Mouse (Mus musculus) urinary bladder, postnatal 14 days (tissue): ENCODE results near the gene Zc3h18.

ENCODE experiments used
- DNase-seq: peaks from one replicate; pipeline ENCODE4 v3.0.0; 2021; ENCODE audit warnings: low spot score

Zc3h18 gene

DNA sequence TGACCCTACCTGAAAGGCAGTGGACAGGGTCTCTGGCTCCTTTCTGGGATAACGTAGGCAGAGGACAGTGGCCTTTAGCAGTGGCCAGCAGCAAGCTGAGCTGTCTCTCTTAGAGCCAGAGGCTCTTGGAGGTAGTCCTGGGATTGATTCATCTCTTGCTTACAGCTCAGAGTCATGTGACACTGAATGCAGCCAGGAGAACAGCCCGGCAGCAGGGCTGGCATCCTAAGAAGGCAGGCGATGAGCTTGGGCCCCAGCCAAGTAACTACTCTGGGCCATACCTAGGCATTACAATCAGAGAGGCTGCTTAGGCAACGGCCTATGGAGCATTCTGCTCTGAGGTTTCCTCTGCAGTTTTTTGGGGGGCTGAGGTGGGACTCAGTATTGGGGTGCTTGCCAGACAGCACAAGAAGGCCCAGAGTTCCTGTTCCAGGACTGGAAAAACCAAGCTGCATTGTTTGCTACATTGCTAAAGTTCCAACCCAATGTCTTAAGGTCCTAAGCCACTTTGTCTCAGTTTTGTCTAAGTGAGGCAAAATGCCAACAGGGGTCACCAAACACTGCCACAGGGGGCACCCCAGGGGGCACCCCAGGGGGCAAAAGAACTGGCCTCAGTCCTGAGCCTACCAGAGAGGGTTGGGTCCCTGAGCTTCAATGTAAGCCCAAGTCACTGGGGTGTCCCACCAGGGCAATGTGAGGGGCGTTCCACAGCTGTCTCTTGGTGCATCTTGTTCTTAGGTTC is 28.4 kb upstream of the Zc3h18 start:
- DNase-seq, result peak; percentile 56

DNA sequence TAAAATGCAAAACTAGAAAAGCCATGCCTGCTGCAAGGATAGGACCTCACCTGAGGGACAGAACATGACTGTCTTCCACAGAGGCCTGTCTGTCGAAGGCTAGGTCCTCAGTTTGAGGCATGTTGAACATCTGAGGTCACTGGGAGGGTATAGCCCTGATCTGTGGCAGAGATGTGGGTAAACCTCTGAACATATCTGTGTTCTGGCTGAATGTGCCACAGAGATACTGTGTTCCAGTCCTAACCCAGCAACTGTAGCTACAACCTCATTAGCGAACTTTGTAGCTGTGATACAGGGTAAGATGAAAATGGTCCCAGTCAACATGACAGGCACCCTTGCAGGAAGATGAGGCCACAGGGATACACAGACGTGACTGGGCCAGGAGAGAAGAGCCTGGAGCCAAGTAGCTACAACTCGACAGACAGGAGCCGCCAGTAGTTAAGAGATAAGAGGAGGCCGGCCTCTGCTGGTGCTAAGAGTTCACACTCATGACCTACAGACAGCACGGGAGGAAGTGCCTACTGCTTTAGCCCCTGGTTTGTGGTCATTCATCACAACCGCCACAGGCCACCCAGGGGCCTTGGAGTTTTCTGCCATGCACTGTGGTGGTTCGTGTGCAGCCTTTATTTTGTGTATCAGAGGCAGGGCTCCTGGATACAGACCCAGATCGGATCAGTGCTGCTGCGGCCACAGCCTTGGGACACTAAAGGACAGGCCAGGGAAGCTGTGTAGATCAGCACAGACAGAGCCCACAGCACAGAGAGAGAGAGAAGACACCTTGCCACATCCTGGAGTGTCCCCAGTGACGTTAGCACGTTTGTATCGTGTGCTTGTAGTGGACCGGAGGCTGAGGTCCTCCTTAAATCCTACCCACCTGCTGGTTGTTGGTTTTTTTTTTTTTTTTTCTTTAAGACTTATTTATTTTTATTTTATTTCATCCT is 26.8 kb upstream of the Zc3h18 start:
- no peak for DNase-seq

DNA sequence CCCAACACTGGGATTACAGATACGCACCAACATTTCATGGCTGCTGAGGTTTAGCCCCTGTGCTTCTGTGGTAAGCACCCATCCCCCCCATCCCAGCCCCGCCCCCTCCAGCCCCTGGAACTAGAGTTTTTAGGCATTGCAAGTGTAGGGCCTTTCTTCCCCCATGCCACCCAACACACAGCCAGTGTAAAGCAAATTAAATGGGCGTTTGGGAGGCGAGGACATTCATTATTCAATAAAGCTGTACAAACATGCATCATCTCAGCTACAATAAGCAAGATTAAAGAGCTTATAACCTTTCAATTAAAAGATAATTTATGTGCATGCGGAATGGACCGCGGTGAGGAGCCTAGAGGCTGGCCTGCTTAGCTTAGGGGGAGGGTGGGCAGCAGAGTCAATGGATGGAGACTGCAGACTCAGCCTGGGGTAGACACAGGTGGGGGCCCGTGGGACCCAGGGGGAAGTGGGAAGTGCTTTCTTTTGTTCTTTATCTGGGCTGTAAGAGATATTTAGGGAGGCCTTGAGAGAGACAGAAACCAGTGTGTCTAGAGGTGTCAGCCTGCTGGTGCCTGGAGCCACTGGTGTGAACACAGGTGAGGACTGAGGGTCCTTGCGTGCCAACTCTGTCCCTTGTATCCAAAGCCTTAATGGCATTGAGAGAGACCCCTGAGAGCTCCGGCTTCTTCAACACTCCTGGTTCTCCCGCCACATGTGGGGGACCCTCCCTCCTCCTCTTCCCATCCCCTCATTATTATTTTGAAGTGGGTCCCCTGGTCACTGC is 25.9 kb upstream of the Zc3h18 start:
- DNase-seq, result no peak

DNA sequence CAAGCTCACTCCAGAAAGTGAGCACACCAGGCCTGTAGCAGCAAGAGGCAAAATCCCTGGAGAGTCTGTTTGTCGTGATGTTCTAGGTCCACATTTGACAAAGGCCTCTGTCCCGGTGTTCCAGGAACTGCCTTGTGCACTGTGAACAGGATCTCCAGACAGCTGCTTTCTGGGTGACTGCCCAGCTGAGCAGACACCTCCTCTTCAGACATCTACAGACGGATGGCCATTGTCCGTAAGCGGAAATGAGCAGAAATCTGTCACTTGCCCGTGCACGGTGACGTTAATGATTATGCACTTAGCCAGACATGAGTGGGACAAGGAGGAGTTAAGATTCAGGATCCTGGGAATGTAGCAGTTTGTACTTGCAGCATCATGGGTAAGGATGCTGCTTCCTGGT is 22.3 kb upstream of the Zc3h18 start:
- no peak for DNase-seq

DNA sequence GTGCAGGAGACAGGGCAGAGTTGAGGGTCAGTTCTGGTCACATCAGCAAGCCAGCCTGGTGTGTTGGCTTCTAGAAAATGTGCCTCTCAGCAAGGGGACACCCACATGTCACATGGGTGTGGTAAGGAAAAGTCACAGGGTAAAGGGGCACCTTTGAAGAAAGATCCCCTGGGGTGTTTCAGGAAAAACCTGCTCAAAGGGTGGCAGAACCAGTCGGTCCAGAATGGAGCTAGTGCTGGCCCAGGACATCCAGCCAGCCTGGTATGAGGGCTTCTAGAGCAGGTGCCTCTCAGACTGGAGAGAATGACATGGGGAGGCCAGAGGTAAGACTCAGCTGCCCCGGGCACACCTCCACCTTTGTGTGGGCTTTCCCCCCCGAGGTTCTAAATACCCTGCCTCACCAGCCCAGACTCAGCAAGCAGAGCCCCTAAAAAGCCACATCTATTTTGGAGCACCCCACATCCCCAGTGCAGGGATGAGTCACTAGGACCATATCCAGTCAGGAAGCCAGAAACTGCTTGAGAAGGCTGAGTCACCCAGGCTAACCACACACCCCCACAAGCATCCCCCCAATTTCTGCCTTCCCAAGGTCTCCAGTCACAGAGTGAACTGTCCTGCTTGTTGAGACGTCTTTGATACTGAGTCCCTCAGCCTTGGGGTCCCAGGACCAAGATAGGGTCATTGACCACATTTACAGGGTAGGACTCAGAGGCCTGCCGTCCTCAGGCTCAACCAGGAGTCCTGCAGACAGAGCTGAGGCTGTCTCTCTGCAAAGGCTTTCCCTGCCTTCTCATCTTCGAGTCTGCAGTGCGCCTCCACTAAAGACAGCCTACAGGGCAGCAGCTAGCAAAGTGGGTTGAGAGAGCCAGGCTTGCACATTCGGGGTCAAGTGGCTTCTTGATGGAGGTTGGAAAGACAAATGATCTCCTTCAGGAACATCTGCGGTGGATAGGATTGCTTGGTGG is 20.5 kb upstream of the Zc3h18 start:
- peak; percentile 85 for DNase-seq

DNA sequence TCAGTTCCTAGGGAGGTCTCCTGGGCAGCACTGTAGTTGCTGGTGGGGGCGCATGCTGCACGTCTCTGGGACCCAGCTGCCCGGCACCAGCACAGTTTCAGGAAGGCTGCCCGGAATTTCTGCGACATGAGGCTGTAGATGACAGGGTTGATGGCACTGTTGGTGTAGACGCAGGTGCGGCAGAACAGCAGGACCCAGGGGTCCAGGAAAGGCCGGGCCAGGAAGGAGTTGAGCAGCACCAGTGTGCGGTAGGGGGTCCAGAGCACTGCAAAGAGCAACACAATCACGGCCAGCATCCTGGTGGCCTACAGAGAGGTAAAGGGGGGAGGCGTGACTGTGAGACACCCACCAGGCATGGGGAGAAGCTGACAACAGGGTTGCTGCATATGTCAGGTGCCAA is 19.2 kb upstream of the Zc3h18 start:
- no peak for DNase-seq

DNA sequence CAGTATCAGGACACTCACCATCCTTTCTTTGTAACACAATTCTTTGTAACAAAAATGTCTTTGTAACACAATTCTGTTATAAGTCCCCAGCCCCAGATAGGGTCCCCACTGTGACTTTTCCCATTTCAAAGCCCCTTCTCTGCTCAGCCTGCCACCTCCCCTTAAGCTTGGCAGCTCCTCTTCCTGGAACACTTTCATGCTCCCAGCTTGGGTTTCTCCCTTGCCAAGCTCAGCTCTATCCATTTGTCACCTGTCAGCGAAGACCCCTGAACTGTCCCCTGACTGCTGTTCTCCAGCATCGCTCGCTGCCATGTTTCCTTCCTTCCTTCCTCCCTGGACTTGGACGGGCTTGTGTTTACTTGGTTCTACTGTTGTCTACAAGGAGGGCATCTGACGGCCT is 18.8 kb upstream of the Zc3h18 start:
- DNase-seq, result no peak

DNA sequence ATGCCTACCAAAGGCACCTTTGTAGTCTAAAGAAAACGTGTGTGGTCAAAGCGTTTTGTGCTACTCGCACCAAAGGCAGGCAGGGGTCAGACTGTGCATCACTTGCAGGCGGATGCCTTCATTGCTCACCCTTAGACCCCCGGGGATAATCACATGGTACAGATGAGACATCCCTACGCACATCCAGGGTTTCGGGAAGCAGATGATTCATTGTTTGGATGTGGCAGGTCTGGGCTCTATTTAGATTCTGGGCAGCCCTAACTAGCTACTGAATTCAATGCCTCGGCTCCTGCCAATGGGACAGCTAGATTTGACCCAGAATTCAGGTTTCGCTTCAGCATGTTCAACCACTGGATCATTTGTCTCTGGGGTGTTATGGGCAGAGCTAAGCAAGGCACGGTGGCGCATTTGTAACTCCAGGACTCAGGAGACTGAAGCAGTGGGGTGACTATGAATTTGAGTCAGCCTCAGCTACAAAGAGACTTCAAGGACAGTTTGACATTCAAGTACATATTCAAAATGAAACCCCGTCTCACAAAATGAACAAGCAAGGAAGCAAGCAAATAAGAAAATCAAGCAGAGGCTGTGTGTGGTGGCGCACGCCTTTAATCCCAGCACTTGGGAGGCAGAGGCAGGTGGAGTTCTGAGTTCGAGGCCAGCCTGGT is 17.2 kb upstream of the Zc3h18 start:
- no peak for DNase-seq

DNA sequence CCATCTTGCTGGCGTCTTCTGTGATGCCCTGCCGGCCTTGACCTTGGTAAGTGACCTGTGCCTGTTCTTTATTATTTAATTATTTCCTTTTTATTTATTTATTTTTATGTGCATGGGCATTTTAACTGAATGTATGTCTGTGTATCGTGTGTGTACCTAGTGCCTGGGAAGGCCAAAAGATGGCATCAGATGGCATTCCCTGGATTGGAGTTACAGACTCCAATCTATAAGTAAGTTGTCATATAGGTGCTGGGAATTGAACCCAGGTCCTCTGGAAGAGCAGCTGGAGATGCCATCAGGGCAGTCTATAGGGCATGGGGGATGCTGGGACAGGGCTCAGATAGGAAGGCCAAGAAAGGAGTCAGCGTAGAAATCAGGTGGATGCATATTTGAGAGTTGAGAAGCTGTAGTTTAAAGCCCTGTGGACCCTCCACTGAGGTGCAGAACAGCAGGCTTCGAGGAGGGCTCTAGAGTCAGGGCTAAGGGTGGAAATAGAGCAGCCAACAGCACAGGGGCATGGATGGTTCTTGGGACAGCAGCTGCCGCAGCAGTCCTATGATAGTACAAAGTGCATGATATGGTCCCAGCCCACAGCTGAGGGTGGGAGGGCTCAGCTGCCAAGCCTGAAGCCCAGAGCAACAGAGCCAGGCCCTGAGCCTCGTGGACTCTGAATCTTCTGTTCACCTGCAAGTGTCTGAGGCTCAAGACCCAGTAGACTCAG is 15.6 kb upstream of the Zc3h18 start, which contains the start of gene Trhr2:
Gene Trhr2, minus strand, starts transcription at position 51 of the 721 bp plus-strand sequence.
- no peak for DNase-seq

DNA sequence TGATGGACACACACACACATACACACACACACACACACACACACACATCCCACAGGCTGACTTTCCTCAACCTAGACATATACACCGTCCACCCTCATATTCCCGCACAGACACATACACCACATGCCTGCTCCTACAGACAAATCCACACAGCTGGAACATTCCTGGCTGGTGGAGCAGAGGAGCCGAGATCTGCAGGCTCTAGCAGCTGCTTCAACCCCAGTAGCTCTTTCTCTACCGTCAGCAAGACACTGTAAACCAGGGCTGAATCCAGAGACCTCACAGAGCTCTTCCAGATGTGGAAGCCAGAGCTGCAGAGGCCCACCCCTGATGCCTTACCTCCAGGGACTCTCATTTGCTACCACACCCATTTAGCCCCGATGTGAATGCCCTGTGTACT is 14.1 kb upstream of the Zc3h18 start:
- no peak for DNase-seq

DNA sequence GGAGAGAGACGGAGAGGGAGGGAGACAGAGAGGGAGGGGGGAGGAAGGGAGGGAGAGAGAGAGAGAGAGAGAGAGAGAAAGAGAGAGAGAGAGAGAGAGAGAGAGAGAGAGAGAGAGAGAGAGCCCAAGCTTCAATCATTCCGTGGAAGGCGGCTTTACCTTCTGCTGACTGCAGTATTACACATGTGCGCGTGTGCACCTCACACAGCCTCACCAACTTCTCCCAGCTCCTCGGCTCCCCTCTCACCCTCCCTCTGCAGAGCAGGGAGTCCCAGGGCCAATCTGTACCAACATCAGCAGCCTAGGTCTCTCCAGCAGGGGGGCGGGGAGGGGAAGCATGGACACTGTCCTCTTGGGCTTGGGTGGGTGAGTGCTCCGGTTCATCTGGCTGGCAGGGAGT is 13.4 kb upstream of the Zc3h18 start:
- no peak for DNase-seq

DNA sequence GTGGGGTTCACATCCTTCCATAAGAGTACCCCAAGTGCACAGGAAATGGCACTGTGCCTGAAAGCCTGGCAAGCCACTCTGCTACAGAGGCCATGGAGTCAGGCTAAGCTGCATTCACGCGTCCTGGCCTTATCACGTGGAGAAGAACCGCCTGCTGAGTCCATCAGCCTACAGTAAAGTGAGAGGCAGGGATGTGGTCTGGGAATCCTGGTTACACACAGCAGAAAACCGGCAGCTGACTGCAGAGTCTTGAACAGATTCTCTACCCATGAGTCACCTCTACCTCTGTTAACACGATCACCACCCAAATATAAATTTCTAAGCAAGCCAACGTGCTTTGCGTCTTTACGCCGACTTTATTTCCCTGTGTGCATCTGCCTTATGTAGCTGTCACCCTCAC is 7.9 kb upstream of the Zc3h18 start:
- DNase-seq, result peak; percentile 11

DNA sequence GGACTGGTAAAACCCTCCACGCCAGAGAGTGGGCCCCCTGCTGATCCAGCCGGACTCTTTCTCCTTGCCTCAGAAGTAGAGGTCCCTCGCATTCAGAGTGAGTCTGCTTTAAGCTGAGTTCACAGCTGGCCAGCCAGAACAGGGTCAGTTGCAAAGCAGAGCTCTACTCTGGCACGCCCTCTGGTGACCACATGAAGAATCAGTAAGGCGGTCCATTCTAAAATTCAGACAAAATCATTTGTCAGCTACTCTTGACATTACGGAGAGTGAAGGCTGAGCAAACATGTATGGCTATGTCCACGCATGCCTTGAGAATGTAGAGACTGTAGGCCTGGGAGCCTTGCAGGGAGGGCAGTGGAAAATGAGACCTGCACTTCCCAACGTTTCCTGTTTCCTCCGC is 6.7 kb upstream of the Zc3h18 start:
- peak; percentile 86 for DNase-seq

DNA sequence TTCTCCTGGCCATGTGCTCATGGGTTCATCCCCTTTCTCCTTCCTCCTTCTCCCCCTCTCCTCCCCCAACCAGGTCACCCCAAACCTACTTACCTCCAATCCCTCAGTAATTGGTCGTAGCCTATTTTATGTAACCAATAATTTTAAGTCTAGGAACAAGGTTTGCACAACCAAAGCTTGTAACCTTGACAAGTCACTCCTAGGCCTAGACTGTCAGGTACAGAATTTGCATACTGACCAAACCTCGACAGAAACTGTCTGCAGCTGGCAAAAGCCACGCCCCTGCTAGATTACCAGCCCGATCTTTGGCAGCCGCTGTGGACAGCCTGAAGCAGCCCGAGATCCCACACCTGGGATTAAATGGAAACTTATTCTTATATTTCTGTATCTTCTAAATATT is 4.7 kb upstream of the Zc3h18 start:
- no peak for DNase-seq

DNA sequence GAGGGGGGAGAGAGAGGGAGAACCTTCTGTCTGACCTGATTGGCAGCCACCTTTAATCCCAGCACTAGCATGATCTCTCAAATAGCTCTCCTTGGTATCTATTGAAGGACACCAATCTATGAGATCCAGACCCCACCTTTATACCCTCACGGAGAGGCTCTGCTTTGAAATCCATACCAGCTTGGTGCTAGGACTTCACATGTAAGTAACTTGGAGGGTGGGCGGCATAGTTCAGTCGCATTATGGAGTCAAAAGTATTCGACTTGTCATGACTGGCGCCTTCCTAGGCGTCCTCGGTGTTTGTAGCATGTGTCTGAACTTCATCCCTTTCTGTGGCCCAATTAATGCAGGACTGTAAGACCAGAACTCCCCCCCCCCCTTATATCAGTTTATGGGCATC is 1.1 kb upstream of the Zc3h18 start:
- no peak for DNase-seq

DNA sequence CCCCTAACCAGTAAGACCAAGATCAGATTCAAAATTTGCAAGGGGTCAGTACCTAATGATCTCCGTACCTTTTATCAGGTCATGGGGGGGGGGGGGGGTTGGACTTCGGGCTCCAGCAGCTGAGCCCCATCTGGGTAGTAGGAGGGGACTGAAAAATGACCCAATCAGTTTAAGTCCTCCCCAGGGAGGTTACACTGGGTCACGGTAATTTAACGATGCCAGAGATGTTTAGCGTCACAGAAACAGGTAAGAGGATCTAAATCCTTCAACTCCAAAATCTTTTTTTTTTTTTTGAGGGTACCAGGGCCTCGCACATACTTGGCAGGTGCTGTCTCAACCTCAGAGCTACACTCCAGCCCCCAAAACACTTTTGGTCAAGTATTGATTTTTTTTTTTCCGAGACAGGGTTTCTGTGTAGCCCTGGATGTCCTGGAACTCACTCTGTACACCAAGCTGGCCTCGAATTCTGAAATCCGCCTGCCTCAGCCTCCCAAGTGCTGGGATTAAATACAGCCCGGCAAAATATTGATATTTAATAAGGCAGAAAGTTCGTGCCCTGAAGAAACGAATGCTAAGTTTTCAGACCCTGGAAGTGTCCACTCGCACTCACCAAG is 551 bp upstream of the Zc3h18 start:
- no peak for DNase-seq

DNA sequence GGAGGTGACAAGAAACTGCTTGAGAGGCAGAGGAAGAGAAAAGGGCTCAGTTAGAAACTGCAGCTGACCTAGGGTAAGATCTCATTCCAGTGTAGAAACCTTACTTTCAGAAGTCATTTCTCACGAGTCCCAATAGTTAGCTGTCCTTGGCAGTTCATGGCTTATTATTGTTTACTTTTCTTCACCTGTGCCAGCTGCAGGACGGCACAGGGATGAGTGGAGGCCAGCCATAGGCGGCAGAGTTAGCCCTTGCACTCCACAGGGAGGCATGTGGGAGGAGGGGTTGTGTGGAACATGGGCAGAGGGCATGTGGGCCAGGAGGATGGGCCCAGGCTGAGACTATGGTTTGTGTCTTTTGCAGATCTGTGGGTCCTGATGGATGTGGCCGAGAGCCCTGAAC is 6.6 kb downstream of the Zc3h18 start:
- DNase-seq, result no peak

DNA sequence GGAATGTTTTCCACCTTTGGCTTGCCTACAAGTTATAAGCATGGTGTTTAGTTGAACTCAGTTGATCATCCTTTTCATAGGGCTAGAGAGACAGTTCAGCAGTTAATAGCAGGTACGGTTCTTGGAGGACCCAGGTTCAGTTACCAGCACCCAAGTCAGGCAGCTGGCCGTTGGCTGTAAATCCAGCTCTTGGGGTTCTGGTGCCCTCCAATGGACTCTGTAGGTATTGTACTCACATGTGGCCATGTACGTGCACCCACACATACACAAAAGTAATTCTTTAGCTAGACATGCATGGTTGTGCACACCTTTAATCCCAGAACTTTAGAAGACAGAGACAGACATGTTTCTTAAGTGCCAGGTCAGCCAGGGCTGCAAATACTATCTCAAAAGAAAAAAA is 12.9 kb downstream of the Zc3h18 start:
- DNase-seq, result no peak

DNA sequence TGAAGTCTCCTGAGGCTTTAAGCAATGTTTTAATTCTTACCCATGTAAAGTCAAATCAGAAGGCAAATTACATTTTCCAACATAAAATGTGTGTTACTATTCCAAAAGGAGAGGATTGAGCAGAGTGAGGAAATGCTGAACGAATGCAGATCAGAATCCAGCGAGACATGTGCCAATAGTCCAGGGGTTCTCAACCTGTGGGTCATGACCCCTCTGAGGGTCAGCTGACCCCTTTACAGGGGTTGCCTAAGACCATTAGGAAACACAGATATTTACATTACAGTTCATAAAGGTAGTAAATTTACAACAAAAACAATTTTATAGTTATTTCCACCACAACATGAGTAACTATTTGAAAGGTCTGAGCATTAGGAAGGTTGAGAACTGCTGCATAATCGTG is 14.3 kb downstream of the Zc3h18 start:
- DNase-seq, result no peak

DNA sequence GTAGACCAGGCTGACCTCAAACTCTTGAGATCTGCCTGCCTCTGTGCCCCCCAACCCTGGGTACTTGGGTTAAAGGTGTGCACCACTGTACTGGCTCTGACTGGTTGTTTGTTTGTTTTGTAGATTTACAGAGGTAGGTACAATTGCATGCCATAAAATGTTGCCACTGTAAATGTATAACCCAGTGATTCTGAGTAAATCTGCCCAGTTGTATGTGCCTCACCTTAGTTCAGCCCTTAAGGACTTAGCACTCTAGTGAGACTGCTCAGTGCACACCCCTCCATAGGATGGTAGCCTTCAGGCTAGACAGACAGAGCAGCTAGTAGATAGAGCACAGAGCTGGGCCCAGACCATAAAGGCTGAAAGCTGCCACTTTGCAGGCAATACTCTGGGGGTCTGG is 17.3 kb downstream of the Zc3h18 start:
- DNase-seq, result no peak
